Mouse (Mus musculus): ENCODE results near the gene Tgfa. TPM values are rescaled to one million over a fixed set of nuclear protein-coding genes. Genes with fewer than 3 reads are reported as not detected.

The Tgfa gene
- polyA plus RNA-seq, 1 experiment from 2014 or later = not detected

GRCm38 (mm10) chr6:86203101-86203500 lies 8.1 kb downstream of the Tgfa start:
- no peak overlapping the region for H3K4me3 ChIP-seq (ENCODE audit: inconsistent target)
- H3K79me2 ChIP-seq (ENCODE audit: inconsistent target) = no peaks in the 10 kb centered on the region
- no peaks in the 10 kb centered on the region for H3K36me3 ChIP-seq (ENCODE audit: inconsistent target)
- WGBS (ENCODE audit: missing documents) = 87% methylated on average over 7 of the region's 7 CpGs
- H3K27ac ChIP-seq = no peak overlapping the region

DNA sequence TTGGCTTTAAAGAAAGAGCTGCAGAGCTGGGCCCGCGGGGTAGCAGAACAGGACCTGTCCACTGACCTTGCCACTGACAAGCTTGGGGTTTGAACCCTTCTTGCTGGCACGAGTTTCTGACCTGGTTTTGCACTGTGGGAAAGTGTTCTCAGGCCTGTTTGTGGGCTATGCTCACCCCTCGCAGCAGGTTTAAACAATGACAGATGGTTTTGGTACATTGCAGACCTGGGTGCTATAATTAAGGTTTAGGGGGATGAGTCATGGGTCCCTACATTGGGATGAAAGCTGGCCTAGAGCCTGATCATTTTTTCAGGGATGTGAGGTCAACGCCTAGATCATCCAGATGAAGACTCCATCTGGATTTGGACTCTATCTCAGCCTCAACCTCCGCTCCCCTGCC lies 11.0 kb downstream of the Tgfa start:
- no peaks in the 10 kb centered on the region for H3K36me3 ChIP-seq (ENCODE audit: inconsistent target)
- no peaks in the 10 kb centered on the region for H3K79me2 ChIP-seq (ENCODE audit: inconsistent target)
- 83% methylated on average over 6 of the region's 6 CpGs for WGBS (ENCODE audit: missing documents)
- H3K4me3 ChIP-seq (ENCODE audit: inconsistent target) = no peak overlapping the region
- no peak overlapping the region for H3K27ac ChIP-seq

DNA sequence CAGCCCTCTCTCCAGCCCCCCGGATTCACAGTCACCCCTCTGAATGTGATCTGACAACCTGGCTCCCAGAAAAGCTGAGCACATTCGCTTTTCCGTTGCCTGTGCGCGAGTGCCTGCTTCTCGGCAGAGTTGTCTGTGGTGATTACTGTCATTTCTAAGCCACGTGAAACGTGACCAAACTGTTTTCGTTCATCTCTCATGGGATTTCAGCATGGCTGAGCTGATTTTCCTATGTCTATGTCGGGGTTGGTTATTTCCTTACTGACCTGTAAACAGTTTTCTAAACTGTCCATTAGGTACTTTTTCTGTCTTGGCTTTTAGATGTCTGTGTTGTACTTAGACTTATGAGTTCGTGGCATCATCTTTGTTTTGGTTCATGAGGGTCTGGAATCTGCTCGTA lies 12.0 kb downstream of the Tgfa start:
- no peak overlapping the region for H3K27ac ChIP-seq
- H3K36me3 ChIP-seq (ENCODE audit: inconsistent target) = no peaks in the 10 kb centered on the region
- no peaks in the 10 kb centered on the region for H3K79me2 ChIP-seq (ENCODE audit: inconsistent target)
- H3K4me3 ChIP-seq (ENCODE audit: inconsistent target) = no peak overlapping the region
- WGBS (ENCODE audit: missing documents) = 94% methylated on average over 12 of the region's 12 CpGs

DNA sequence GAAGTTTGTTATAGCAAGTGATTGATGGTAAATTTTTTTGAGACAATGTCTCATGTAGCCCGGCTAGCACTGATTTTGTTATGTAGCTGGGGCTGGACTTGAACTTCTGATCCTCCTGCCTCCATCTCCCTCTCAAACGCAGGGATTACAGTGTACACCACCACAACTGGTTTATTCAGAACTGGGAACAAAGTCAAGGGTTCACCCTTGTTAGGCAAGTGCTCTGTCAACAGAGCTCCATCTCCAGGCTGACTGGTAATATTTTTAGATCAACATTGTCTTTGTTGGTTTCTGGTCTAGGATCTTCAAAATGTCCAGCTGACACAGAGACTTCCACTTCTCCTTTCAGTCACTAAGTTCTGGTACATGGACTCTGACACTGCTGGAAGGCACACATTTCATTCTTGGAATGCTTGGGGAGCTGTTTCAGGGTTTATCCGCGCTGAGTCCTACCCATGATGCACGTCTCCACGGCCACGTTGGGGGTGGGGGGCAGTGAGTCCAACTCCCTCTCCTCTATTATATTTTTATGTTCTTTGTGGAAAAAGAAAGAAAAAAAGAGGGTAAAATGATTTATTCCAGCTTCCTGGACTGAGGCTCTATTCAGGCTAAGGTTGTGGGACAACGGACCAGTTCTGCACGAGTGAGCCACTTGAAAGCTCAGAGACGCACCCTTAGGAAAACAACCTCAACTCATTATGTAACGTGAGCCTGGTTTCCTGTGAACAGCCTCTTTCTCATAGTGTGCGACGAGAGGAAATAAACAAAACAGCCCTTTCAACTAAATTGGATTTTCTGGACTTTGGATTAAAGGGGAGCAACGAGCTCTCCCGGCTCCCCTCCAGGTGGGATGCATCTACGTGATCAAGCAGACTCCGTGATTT lies 14.4 kb downstream of the Tgfa start:
- no peak overlapping the region for H3K27ac ChIP-seq
- H3K36me3 ChIP-seq (ENCODE audit: inconsistent target) = no peaks in the 10 kb centered on the region
- 38% methylated on average over 17 of the region's 17 CpGs for WGBS (ENCODE audit: missing documents)
- H3K79me2 ChIP-seq (ENCODE audit: inconsistent target) = no peaks in the 10 kb centered on the region
- no peak overlapping the region for H3K4me3 ChIP-seq (ENCODE audit: inconsistent target)

- no peak overlapping the region for H3K27ac ChIP-seq
- H3K4me3 ChIP-seq (ENCODE audit: inconsistent target) = no peak overlapping the region
- H3K36me3 ChIP-seq (ENCODE audit: inconsistent target) = no peaks in the 10 kb centered on the region
- no peaks in the 10 kb centered on the region for H3K79me2 ChIP-seq (ENCODE audit: inconsistent target)
- WGBS (ENCODE audit: missing documents) = 54% methylated on average over 6 of the region's 6 CpGs
Observed at GRCm38 (mm10) chr6:86210017-86210408, 15.0 kb downstream of the Tgfa start.

DNA sequence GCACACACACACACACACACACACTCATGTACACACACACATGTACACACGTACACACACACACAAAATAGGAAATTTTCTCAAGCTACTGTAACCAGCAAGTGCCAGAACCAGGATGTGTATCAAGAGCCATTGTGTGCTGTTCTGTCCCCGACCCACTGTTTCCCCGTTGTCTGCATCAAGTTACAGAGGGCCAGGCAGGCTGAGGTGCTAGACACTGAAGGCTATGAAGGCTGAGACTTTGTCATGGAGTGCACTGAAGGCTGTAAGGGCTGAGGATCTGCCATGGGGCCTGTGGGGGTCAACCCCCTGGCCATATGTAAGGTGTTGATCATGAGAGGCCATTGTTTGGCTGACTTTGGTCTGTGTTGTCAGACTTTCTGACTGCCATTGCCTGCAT lies 15.6 kb downstream of the Tgfa start:
- H3K4me3 ChIP-seq (ENCODE audit: inconsistent target) = no peak overlapping the region
- no peaks in the 10 kb centered on the region for H3K36me3 ChIP-seq (ENCODE audit: inconsistent target)
- 85% methylated on average over 3 of the region's 3 CpGs for WGBS (ENCODE audit: missing documents)
- no peak overlapping the region for H3K27ac ChIP-seq
- H3K79me2 ChIP-seq (ENCODE audit: inconsistent target) = no peaks in the 10 kb centered on the region

DNA sequence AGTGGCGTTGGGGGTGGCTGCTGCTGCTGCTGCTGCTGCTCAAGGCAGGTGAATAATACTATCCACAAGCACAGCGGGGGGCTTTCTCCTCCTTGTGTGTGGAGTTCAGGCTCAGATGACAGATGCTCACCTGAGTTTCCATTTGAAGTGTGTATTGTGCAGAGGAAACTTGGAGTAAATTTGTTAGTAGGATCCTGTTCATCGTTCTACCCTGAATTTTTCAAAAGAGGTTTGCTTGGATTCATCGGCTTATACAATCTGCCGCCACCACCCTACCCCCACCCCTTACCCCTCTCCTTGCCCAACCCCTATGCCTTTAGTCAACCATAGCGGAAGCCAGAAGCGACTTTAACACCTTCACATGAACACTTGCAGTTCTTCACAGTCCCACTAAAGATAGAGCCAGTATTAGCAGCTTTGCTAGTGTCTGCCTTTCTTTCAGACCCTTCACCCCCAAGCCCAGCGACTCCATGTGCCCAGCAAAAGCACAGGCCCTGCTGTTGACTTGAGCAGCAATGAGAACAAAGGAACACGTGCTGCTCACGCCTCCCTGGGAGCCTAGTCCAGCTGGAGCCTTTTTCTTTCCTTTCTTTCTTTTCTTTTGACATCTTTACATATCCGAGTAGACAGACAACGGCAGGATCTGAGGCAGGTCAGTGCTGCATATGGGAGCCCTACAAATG lies 16.2 kb downstream of the Tgfa start:
- no peak overlapping the region for H3K27ac ChIP-seq
- no peaks in the 10 kb centered on the region for H3K79me2 ChIP-seq (ENCODE audit: inconsistent target)
- 90% methylated on average over 12 of the region's 12 CpGs for WGBS (ENCODE audit: missing documents)
- no peaks in the 10 kb centered on the region for H3K36me3 ChIP-seq (ENCODE audit: inconsistent target)
- no peak overlapping the region for H3K4me3 ChIP-seq (ENCODE audit: inconsistent target)

- 84% methylated on average over 2 of the region's 3 CpGs for WGBS (ENCODE audit: missing documents)
- H3K36me3 ChIP-seq (ENCODE audit: inconsistent target) = no peaks in the 10 kb centered on the region
Observed at GRCm38 (mm10) chr6:86212871-86213640, 18.0 kb downstream of the Tgfa start.

DNA sequence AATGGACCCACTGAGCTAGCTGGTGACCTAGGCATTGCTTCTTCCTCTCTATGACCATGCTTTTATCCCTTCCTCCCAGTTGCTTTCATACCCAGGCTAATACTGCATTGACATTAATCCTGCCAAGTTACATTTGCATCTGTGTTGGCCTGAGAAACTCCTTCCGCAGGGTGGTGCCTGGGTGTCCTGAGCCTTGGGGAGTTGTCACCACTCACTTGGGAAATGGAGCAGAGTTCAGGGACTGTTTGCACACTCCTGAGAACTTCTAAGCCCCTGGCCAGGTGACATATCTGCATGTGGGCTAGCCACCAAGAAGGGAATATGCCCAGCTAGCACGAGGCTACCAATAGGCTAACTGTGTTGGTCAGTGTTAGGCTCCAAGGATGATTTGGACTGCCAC lies 23.0 kb downstream of the Tgfa start:
- no peak overlapping the region for H3K27ac ChIP-seq
- H3K4me3 ChIP-seq (ENCODE audit: inconsistent target) = no peak overlapping the region
- H3K79me2 ChIP-seq (ENCODE audit: inconsistent target) = no peaks in the 10 kb centered on the region
- H3K36me3 ChIP-seq (ENCODE audit: inconsistent target) = no peaks in the 10 kb centered on the region
- WGBS (ENCODE audit: missing documents) = 97% methylated on average over 2 of the region's 2 CpGs

More at GRCm38 (mm10) chr6:86212871-86213640, 18.0 kb downstream of the Tgfa start:
- Histone ChIP-seq H3K79me2 (ENCODE audit: inconsistent target) (no peaks in the 10 kb centered on the region), H3K4me3 (ENCODE audit: inconsistent target) (no peak overlapping the region), H3K27ac (no peak overlapping the region)

DNA sequence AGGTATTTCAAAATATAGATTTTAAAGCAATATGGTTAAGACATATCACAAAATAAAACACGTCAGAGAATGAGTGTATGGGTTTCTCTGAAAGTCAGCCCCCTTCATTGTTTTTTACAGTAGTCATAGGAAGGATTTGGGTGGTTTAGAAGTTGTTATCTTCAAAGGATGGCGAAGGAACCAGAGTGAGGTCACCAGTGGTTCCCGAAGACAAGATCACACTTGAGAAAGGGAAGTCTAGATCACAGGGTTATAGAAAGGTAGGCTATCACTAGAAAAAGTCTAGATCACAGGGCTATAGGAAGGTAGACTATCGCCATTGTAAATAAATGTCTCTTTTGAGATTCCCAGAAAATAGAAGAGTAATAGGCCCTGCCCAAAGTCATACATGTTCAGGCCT lies 23.7 kb downstream of the Tgfa start:
- WGBS (ENCODE audit: missing documents) = 87% methylated on average over 4 of the region's 4 CpGs
- H3K79me2 ChIP-seq (ENCODE audit: inconsistent target) = no peaks in the 10 kb centered on the region
- no peak overlapping the region for H3K4me3 ChIP-seq (ENCODE audit: inconsistent target)
- H3K36me3 ChIP-seq (ENCODE audit: inconsistent target) = no peaks in the 10 kb centered on the region
- no peak overlapping the region for H3K27ac ChIP-seq

DNA sequence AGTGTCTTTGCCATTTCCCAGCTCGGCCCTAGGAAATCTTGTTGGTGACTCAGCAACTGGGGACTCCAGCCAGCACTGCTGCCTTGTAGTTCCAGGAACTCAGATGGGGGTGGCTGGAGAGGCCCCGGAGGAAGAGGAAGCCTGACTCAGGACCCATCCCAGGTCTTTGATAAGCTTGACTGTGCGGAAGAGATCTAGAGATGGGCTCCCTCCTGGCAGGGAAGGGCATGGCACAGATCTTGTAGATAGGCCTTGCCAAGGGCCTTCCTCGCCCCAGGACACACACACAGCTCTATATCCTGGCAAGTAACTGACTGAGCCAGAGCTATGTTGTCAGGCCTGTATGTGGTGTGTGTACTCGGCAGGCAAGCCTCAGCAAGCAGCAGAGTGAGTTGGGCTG lies 24.5 kb downstream of the Tgfa start:
- WGBS (ENCODE audit: missing documents) = 52% methylated on average over 4 of the region's 5 CpGs
- no peaks in the 10 kb centered on the region for H3K79me2 ChIP-seq (ENCODE audit: inconsistent target)
- no peak overlapping the region for H3K4me3 ChIP-seq (ENCODE audit: inconsistent target)
- H3K27ac ChIP-seq = no peak overlapping the region
- H3K36me3 ChIP-seq (ENCODE audit: inconsistent target) = no peaks in the 10 kb centered on the region

GRCm38 (mm10) chr6:86220171-86220570 lies 25.1 kb downstream of the Tgfa start:
- no peak overlapping the region for H3K4me3 ChIP-seq (ENCODE audit: inconsistent target)
- H3K27ac ChIP-seq = no peak overlapping the region
- no peaks in the 10 kb centered on the region for H3K79me2 ChIP-seq (ENCODE audit: inconsistent target)
- WGBS (ENCODE audit: missing documents) = 90% methylated on average over 4 of the region's 4 CpGs
- H3K36me3 ChIP-seq (ENCODE audit: inconsistent target) = no peaks in the 10 kb centered on the region

- Histone ChIP-seq H3K79me2 (ENCODE audit: inconsistent target) (no peaks in the 10 kb centered on the region), H3K27ac (no peak overlapping the region), H3K4me3 (ENCODE audit: inconsistent target) (no peak overlapping the region), H3K36me3 (ENCODE audit: inconsistent target) (no peaks in the 10 kb centered on the region)
- 75% methylated on average over 6 of the region's 7 CpGs for WGBS (ENCODE audit: missing documents)
Observed at GRCm38 (mm10) chr6:86222381-86222780, 27.4 kb downstream of the Tgfa start.

DNA sequence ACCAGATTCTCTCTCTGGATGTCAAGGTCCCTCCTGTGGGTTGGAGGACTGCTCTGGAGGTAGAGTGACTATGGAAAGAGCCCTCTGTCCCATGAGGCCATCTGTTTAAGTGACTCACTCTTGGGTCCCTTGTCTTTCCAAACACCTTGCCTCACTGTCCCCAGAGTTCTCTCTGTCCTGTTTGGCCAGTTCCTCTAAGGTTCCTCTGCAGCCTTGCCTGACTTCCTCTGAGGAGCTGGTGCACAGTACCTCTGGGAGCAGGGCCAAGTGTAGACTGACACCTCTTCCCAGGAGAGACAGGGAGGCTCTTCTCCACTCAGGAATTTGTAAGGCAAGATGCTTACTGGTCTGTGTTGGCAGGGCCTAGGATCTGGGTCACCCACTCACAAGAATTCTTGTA lies 30.6 kb downstream of the Tgfa start:
- Histone ChIP-seq H3K4me3 (ENCODE audit: inconsistent target) (no peak overlapping the region), H3K27ac (no peak overlapping the region), H3K79me2 (ENCODE audit: inconsistent target) (no peaks in the 10 kb centered on the region)

GRCm38 (mm10) chr6:86232367-86232766 lies 37.3 kb downstream of the Tgfa start:
- Histone ChIP-seq H3K4me3 (ENCODE audit: inconsistent target) (no peak overlapping the region), H3K36me3 (ENCODE audit: inconsistent target) (no peaks in the 10 kb centered on the region), H3K79me2 (ENCODE audit: inconsistent target) (no peaks in the 10 kb centered on the region), H3K27ac (no peak overlapping the region)
- WGBS (ENCODE audit: missing documents) = 51% methylated on average over 5 of the region's 5 CpGs

More for the DNA sequence above, 30.6 kb downstream of the Tgfa start:
- no peaks in the 10 kb centered on the region for H3K36me3 ChIP-seq (ENCODE audit: inconsistent target)
